ENCODE assay signal across 21 mouse cellular contexts in genomic region chr2:52494274-52494673, GRCm38 (mm10).
DNase-seq lines count a peak whose midpoint lies in the region; ATAC-seq and TF ChIP-seq lines count a peak whose summit lies in the region.
"Had no signal": no experiment of that assay in that cellular context is flagged by ENCODE, and none has a peak within 500 bp of the region (broad histone marks: within the 10 kb centered on the region; RNA-seq: fewer than 3 reads in every experiment).

No protein-coding gene starts in this region.

- no peaks in the 10 kb centered on the region for H3K4me1 ChIP-seq in forebrain, embryonic 14.5 days (ENCODE audit: control insufficient read depth, insufficient read depth, low read length)
- no peaks in the 10 kb centered on the region for H3K4me1 ChIP-seq in forebrain, embryonic 11.5 days (replicated peaks; ENCODE audit: control insufficient read depth, insufficient read depth, low read length)
- no peaks in the 10 kb centered on the region for H3K4me1 ChIP-seq in kidney, postnatal 0 days (replicated peaks; ENCODE audit: insufficient read depth, low read length)
- 0 out of 2 replicates have a peak, but pooled peaks cover 4% of the 10 kb centered on the region for H3K4me1 ChIP-seq in kidney, embryonic 14.5 days (ENCODE audit: control insufficient read depth, insufficient read depth, low read length)

- no peaks in the 10 kb centered on the region for H3K27me3 ChIP-seq in forebrain, embryonic 14.5 days (replicated peaks; ENCODE audit: control insufficient read depth, insufficient read depth, low read length)
- H3K27me3 ChIP-seq in forebrain, embryonic 11.5 days (ENCODE audit: control insufficient read depth, insufficient read depth, low read length): no peaks in the 10 kb centered on the region
- no peaks in the 10 kb centered on the region for H3K27me3 ChIP-seq in kidney, postnatal 0 days (ENCODE audit: insufficient read depth, low read length)
- no peaks in the 10 kb centered on the region for H3K27me3 ChIP-seq in kidney, embryonic 14.5 days (ENCODE audit: control insufficient read depth, insufficient read depth, low read length)
- H3K27me3 ChIP-seq: heart, embryonic 13.5 days had no signal

- peak; percentile 54 for DNase-seq in forebrain, embryonic 14.5 days (ENCODE audit: low spot score)
- no peak for DNase-seq in forebrain, embryonic 11.5 days (ENCODE audit: low spot score)
- peak; percentile 36 for DNase-seq in kidney, postnatal 0 days (ENCODE audit: low spot score)
- DNase-seq in Muller cell, postnatal 12 days (ENCODE audit: inconsistent ontology term): peak; percentile 65
- no peak for DNase-seq in layer of hippocampus, postnatal 10 days (ENCODE audit: low spot score in 2 of 2)
- DNase-seq: cerebellum, adult 9-10 months; gastrocnemius, postnatal 10 days; heart, adult 18-20 months; heart, postnatal 14 days; left cerebral cortex, postnatal 4 days; lung, postnatal 10 days; midbrain, embryonic 14.5 days; retina, postnatal 1 day; right cerebral cortex, postnatal 25 days; spleen, adult 18-20 months had no signal

- no peak overlapping the region for H3K4me2 ChIP-seq in forebrain, embryonic 14.5 days (ENCODE audit: low read length)
- no peak overlapping the region for H3K4me2 ChIP-seq in forebrain, embryonic 11.5 days (ENCODE audit: low read depth, low read length, severe bottlenecking)
- H3K4me2 ChIP-seq in kidney, postnatal 0 days (ENCODE audit: low read length): no peak overlapping the region
- H3K4me2 ChIP-seq in kidney, embryonic 14.5 days (replicated peaks; ENCODE audit: low read depth, low read length): no peak overlapping the region
- H3K4me2 ChIP-seq: heart, embryonic 13.5 days had no signal

- no peak for TF ChIP-seq CTCF in kidney, postnatal 0 days (IDR thresholded peaks at IDR 0.05; ENCODE audit: low read depth)

- H3K4me3 ChIP-seq in forebrain, embryonic 14.5 days (ENCODE audit: low read depth, low read length): no peak overlapping the region
- no peak overlapping the region for H3K4me3 ChIP-seq in forebrain, embryonic 11.5 days (ENCODE audit: low read depth, low read length)
- H3K4me3 ChIP-seq in kidney, postnatal 0 days (replicated peaks; ENCODE audit: low read depth, low read length): no peak overlapping the region
- H3K4me3 ChIP-seq in kidney, embryonic 14.5 days (ENCODE audit: low read length): no peak overlapping the region
- H3K4me3 ChIP-seq: heart, embryonic 13.5 days had no signal

- no peaks in the 10 kb centered on the region for H3K9me3 ChIP-seq in forebrain, embryonic 14.5 days (replicated peaks; ENCODE audit: control insufficient read depth, low read length)
- no peaks in the 10 kb centered on the region for H3K9me3 ChIP-seq in forebrain, embryonic 11.5 days (ENCODE audit: control insufficient read depth, low read length)
- no peaks in the 10 kb centered on the region for H3K9me3 ChIP-seq in kidney, postnatal 0 days (replicated peaks; ENCODE audit: low read length)
- H3K9me3 ChIP-seq in kidney, embryonic 14.5 days (ENCODE audit: control insufficient read depth, low read length): no peaks in the 10 kb centered on the region
- H3K9me3 ChIP-seq: heart, embryonic 13.5 days had no signal

- no peak for ATAC-seq in forebrain, embryonic 14.5 days
- ATAC-seq in forebrain, embryonic 11.5 days (replicated peaks; ENCODE audit: low FRiP score): no peak
- ATAC-seq in kidney, postnatal 0 days (replicated peaks; ENCODE audit: low FRiP score, low read depth): no peak
- no peak for ATAC-seq in kidney, embryonic 14.5 days (ENCODE audit: low FRiP score, low TSS enrichment)
- peak; percentile 77 for ATAC-seq in granulocyte monocyte progenitor cell, adult 5-6 weeks (replicated peaks; ENCODE audit: poor library complexity, severe bottlenecking)
- ATAC-seq: CD4-positive, CD25-positive, alpha-beta regulatory T cell, adult 4 months; hindbrain, postnatal 0 days; intestine, embryonic 16.5 days had no signal

- H3K36me3 ChIP-seq in forebrain, embryonic 14.5 days (ENCODE audit: control insufficient read depth, insufficient read depth, low read length): no peaks in the 10 kb centered on the region
- H3K36me3 ChIP-seq in forebrain, embryonic 11.5 days (ENCODE audit: control insufficient read depth, insufficient read depth, low read length): no peaks in the 10 kb centered on the region
- no peaks in the 10 kb centered on the region for H3K36me3 ChIP-seq in kidney, postnatal 0 days (ENCODE audit: insufficient read depth, low read length)
- no peaks in the 10 kb centered on the region for H3K36me3 ChIP-seq in kidney, embryonic 14.5 days (ENCODE audit: control insufficient read depth, insufficient read depth, low read length)
- H3K36me3 ChIP-seq: heart, embryonic 13.5 days had no signal

- H3K9ac ChIP-seq in forebrain, embryonic 14.5 days (ENCODE audit: low read length): no peak overlapping the region
- no peak overlapping the region for H3K9ac ChIP-seq in forebrain, embryonic 11.5 days (ENCODE audit: low read length)
- H3K9ac ChIP-seq in kidney, postnatal 0 days (ENCODE audit: low read depth, low read length): no peak overlapping the region
- H3K9ac ChIP-seq in kidney, embryonic 14.5 days (ENCODE audit: low read depth, low read length): no peak overlapping the region
- H3K9ac ChIP-seq: heart, embryonic 13.5 days had no signal

- WGBS in forebrain, embryonic 14.5 days: 49% methylated on average over 8 of the region's 8 CpGs
- 78% methylated on average over 8 of the region's 8 CpGs for WGBS in forebrain, embryonic 11.5 days
- WGBS in kidney, postnatal 0 days: 44% methylated on average over 8 of the region's 8 CpGs
- 59% methylated on average over 8 of the region's 8 CpGs for WGBS in kidney, embryonic 14.5 days

- H3K27ac ChIP-seq in forebrain, embryonic 14.5 days (ENCODE audit: low read depth, low read length): no peak overlapping the region
- no peak overlapping the region for H3K27ac ChIP-seq in forebrain, embryonic 11.5 days (ENCODE audit: low read depth, low read length)
- no peak overlapping the region for H3K27ac ChIP-seq in kidney, postnatal 0 days
- H3K27ac ChIP-seq in kidney, embryonic 14.5 days (ENCODE audit: low read depth, low read length): no peak overlapping the region
- H3K27ac ChIP-seq: heart, embryonic 13.5 days; hindbrain, postnatal 0 days had no signal

Comparison
In these comparisons a context has a peak if more than half of its experiments do, and no peak if none do; other contexts are left out.
1. DNase-seq: peak in forebrain, embryonic 14.5 days (single experiment), kidney, postnatal 0 days (single experiment) and Muller cell, postnatal 12 days (single experiment); none in forebrain, embryonic 11.5 days (single experiment) and layer of hippocampus, postnatal 10 days (0 of 2).